Mouse (Mus musculus) MEL (cell line): Measurements from ENCODE around the gene Cacng4. TPM values are rescaled to one million over a fixed set of nuclear protein-coding genes. Genes with fewer than 3 reads are reported as not detected.

Source experiments
- DNase-seq: peaks from one replicate; pipeline ENCODE4 v3.0.0; 2011; ENCODE audit warnings: low read depth, low spot score
- H3K27ac ChIP-seq: 2 replicates; pipeline ENCODE4 v1.5.1; 2012; ENCODE audit warnings: low read depth, mild to moderate bottlenecking, control low read depth, low read length, moderate library complexity; ENCODE audit not compliant: control insufficient read depth
- H3K27me3 ChIP-seq, 2 experiments: fragments of 150-350 bp in 1 of 2; sonication (generic) in 1 of 2; 2 replicates each; pipeline ENCODE4 v1.6.1; 2012; ENCODE audit warnings: low read length in 2 of 2, mild to moderate bottlenecking in 2 of 2, improper control_type of control experiment in 1 of 2, moderate library complexity in 1 of 2; ENCODE audit not compliant: insufficient read depth in 2 of 2, control insufficient read depth in 1 of 2
- H3K36me3 ChIP-seq, 2 experiments: 2 replicates each; pipeline ENCODE4 v1.6.1; 2012 to 2014; ENCODE audit warnings: low read length in 2 of 2, improper control_type of control experiment in 1 of 2, inconsistent platforms in 1 of 2, mild to moderate bottlenecking in 1 of 2; ENCODE audit not compliant: insufficient read depth in 2 of 2, control insufficient read depth in 1 of 2
- H3K4me1 ChIP-seq, 2 experiments: fragments of 150-350 bp in 1 of 2; sonication (generic) in 1 of 2; 2 replicates each; pipeline ENCODE4 v1.6.1; 2012; ENCODE audit warnings: low read length in 2 of 2, improper control_type of control experiment in 1 of 2, mild to moderate bottlenecking in 1 of 2; ENCODE audit not compliant: insufficient read depth in 2 of 2, control insufficient read depth in 1 of 2
- H3K4me3 ChIP-seq, 2 experiments: fragments of 150-350 bp in 1 of 2; sonication (generic) in 1 of 2; 2 replicates each; pipeline ENCODE4 v1.5.1; 2012; ENCODE audit warnings: low read depth in 2 of 2, low read length in 2 of 2, mild to moderate bottlenecking in 2 of 2, moderate library complexity in 2 of 2, control low read depth in 1 of 2, improper control_type of control experiment in 1 of 2; ENCODE audit not compliant: control insufficient read depth in 1 of 2, insufficient read depth in 1 of 2
- H3K79me2 ChIP-seq: 2 replicates; pipeline ENCODE4 v1.6.1; 2012; ENCODE audit warnings: mild to moderate bottlenecking, low read length, moderate library complexity; ENCODE audit not compliant: control insufficient read depth, poor library complexity, insufficient read depth
- H3K9ac ChIP-seq: 2 replicates; pipeline ENCODE4 v1.6.1; 2012; ENCODE audit warnings: low read depth, mild to moderate bottlenecking, control low read depth, low read length, moderate library complexity; ENCODE audit not compliant: control insufficient read depth, poor library complexity, severe bottlenecking
- H3K9me3 ChIP-seq: fragments of 150-350 bp; sonication (generic); replicated peaks from 2 replicates; pipeline ENCODE4 v1.6.1; 2012; ENCODE audit warnings: mild to moderate bottlenecking, low read length, improper control_type of control experiment, moderate library complexity; ENCODE audit not compliant: insufficient read depth
- BHLHE40 ChIP-seq: IDR thresholded peaks from 2 replicates; pipeline ENCODE4 v1.6.1; 2012; ENCODE audit warnings: low read depth, mild to moderate bottlenecking, inconsistent platforms, low read length, improper control_type of control experiment, borderline replicate concordance
- CHD2 ChIP-seq: IDR thresholded peaks from 2 replicates; pipeline ENCODE4 v1.6.1; 2011; ENCODE audit warnings: low read length, improper control_type of control experiment
- CTCF ChIP-seq, 3 experiments: IDR thresholded peaks in 2 of 3; conservative IDR thresholded peaks in 1 of 3; 2 replicates each; pipeline ENCODE4 v1.5.1; 2011 to 2012; ENCODE audit warnings: low read length in 3 of 3, low read depth in 2 of 3, mild to moderate bottlenecking in 2 of 3, improper control_type of control experiment in 1 of 3, inconsistent platforms in 1 of 3, mixed read lengths in 1 of 3, moderate library complexity in 1 of 3; ENCODE audit not compliant: control insufficient read depth in 1 of 3, insufficient read depth in 1 of 3, poor library complexity in 1 of 3, severe bottlenecking in 1 of 3
- E2F4 ChIP-seq: IDR thresholded peaks from 2 replicates; pipeline ENCODE4 v1.6.1; 2011; ENCODE audit warnings: low read depth, low read length, improper control_type of control experiment, borderline replicate concordance
- ELF1 ChIP-seq: IDR thresholded peaks from 2 replicates; pipeline ENCODE4 v1.6.1; 2014; ENCODE audit warnings: low read depth, mild to moderate bottlenecking, inconsistent platforms, low read length, improper control_type of control experiment, moderate library complexity
- EP300 ChIP-seq, 2 experiments: IDR thresholded peaks; 2 replicates each; pipeline ENCODE4 v1.6.1; 2011; ENCODE audit warnings: improper control_type of control experiment in 2 of 2, low read length in 2 of 2, low read depth in 1 of 2, mild to moderate bottlenecking in 1 of 2
- GABPA ChIP-seq: IDR thresholded peaks from 2 replicates; pipeline ENCODE4 v1.6.1; 2012; ENCODE audit warnings: low read depth, mild to moderate bottlenecking, inconsistent platforms, low read length, improper control_type of control experiment, moderate library complexity
- HCFC1 ChIP-seq: IDR thresholded peaks from 2 replicates; pipeline ENCODE4 v1.6.1; 2012; ENCODE audit warnings: low read depth, mild to moderate bottlenecking, inconsistent platforms, low read length, improper control_type of control experiment, moderate library complexity
- JUND ChIP-seq: IDR thresholded peaks from 2 replicates; pipeline ENCODE4 v1.6.1; 2011; ENCODE audit warnings: low read depth, mild to moderate bottlenecking, improper control_type of control experiment, low read length
- KAT2A ChIP-seq: conservative IDR thresholded peaks from 2 replicates; pipeline ENCODE4 v1.6.1; 2012; ENCODE audit warnings: low read depth, low read length, improper control_type of control experiment, inconsistent platforms
- MAFK ChIP-seq: IDR thresholded peaks from 2 replicates; pipeline ENCODE4 v1.6.1; 2011; ENCODE audit warnings: low read depth, mild to moderate bottlenecking, low read length, improper control_type of control experiment, borderline replicate concordance
- MAX ChIP-seq: IDR thresholded peaks from 2 replicates; pipeline ENCODE4 v1.6.1; 2011; ENCODE audit warnings: low read length, improper control_type of control experiment
- MAZ ChIP-seq: IDR thresholded peaks from 2 replicates; pipeline ENCODE4 v1.6.1; 2012; ENCODE audit warnings: low read depth, mild to moderate bottlenecking, inconsistent platforms, low read length, improper control_type of control experiment
- MEF2A ChIP-seq: IDR thresholded peaks from 2 replicates; pipeline ENCODE4 v1.6.1; 2014; ENCODE audit warnings: low read depth, mild to moderate bottlenecking, inconsistent platforms, low read length, improper control_type of control experiment; ENCODE audit not compliant: poor library complexity, insufficient replicate concordance, severe bottlenecking; ENCODE audit errors: extremely low read depth
- MYB ChIP-seq: IDR thresholded peaks from 2 replicates; pipeline ENCODE4 v1.6.1; 2011; ENCODE audit warnings: mild to moderate bottlenecking, low read depth, low read length, improper control_type of control experiment
- MYC ChIP-seq: IDR thresholded peaks from 2 replicates; pipeline ENCODE4 v1.6.1; 2011; ENCODE audit warnings: low read depth, mild to moderate bottlenecking, low read length, improper control_type of control experiment, moderate library complexity
- NELFE ChIP-seq: IDR thresholded peaks from 2 replicates; pipeline ENCODE4 v1.6.1; 2011; ENCODE audit warnings: low read depth, low read length, improper control_type of control experiment
- NRF1 ChIP-seq: IDR thresholded peaks from 2 replicates; pipeline ENCODE4 v1.6.1; 2014; ENCODE audit warnings: low read depth, mild to moderate bottlenecking, inconsistent platforms, low read length, improper control_type of control experiment, moderate library complexity; ENCODE audit not compliant: poor library complexity, insufficient read depth, severe bottlenecking
- POLR2A ChIP-seq, 2 experiments: IDR thresholded peaks; 2 replicates each; pipeline ENCODE4 v1.6.1; 2011 to 2012; ENCODE audit warnings: low read length in 2 of 2, mild to moderate bottlenecking in 2 of 2, control low read depth in 1 of 2, improper control_type of control experiment in 1 of 2, low read depth in 1 of 2, moderate library complexity in 1 of 2; ENCODE audit not compliant: control insufficient read depth in 1 of 2, insufficient read depth in 1 of 2, poor library complexity in 1 of 2
- POLR2AphosphoS5 ChIP-seq: IDR thresholded peaks from 2 replicates; pipeline ENCODE4 v1.6.1; 2012; ENCODE audit warnings: low read depth, borderline replicate concordance, mild to moderate bottlenecking, inconsistent platforms, low read length, moderate library complexity, mixed read lengths
- RAD21 ChIP-seq: IDR thresholded peaks from 2 replicates; pipeline ENCODE4 v1.6.1; 2011; ENCODE audit warnings: mild to moderate bottlenecking, low read depth, low read length, improper control_type of control experiment
- RCOR1 ChIP-seq: IDR thresholded peaks from 2 replicates; pipeline ENCODE4 v1.6.1; 2012; ENCODE audit warnings: low read depth, mild to moderate bottlenecking, inconsistent platforms, low read length, improper control_type of control experiment
- SIN3A ChIP-seq: IDR thresholded peaks from 2 replicates; pipeline ENCODE4 v1.6.1; 2012; ENCODE audit warnings: low read length, improper control_type of control experiment, inconsistent platforms
- UBTF ChIP-seq: IDR thresholded peaks from 2 replicates; pipeline ENCODE4 v1.6.1; 2012; ENCODE audit warnings: low read depth, mild to moderate bottlenecking, inconsistent platforms, low read length, improper control_type of control experiment, moderate library complexity, borderline replicate concordance; ENCODE audit not compliant: insufficient read depth
- ZC3H11A ChIP-seq: IDR thresholded peaks from 2 replicates; pipeline ENCODE4 v1.6.1; 2012; ENCODE audit warnings: low read depth, mild to moderate bottlenecking, inconsistent platforms, low read length, improper control_type of control experiment
- ZNF384 ChIP-seq: IDR thresholded peaks from 2 replicates; pipeline ENCODE4 v1.6.1; 2012; ENCODE audit warnings: low read depth, mild to moderate bottlenecking, inconsistent platforms, low read length, improper control_type of control experiment
- polyA plus RNA-seq, 2 experiments: library from polyadenylated mRNA; stranded (reverse) in 1 of 2; unstranded in 1 of 2; fragments of >175 nt in 1 of 2; fragments of >200 nt in 1 of 2; gene quantifications; 2 replicates each; pipeline versions ENCODE4 v1.2.1 to v1.2.4; 2012; ENCODE audit warnings: low replicate concordance in 2 of 2, low read depth in 1 of 2; ENCODE audit not compliant: insufficient read length in 2 of 2, insufficient read depth in 1 of 2, missing spikeins in 1 of 2
- total RNA-seq: library from RNA; depleted of rRNA; stranded (reverse); fragments of 300-350 nt; gene quantifications from 2 replicates; pipeline ENCODE4 v1.2.3, GENCODE M21; 2012; rRNA removed

Cacng4 gene
- total RNA-seq (not detected in 2 replicates), polyA plus RNA-seq (not detected)

DNA sequence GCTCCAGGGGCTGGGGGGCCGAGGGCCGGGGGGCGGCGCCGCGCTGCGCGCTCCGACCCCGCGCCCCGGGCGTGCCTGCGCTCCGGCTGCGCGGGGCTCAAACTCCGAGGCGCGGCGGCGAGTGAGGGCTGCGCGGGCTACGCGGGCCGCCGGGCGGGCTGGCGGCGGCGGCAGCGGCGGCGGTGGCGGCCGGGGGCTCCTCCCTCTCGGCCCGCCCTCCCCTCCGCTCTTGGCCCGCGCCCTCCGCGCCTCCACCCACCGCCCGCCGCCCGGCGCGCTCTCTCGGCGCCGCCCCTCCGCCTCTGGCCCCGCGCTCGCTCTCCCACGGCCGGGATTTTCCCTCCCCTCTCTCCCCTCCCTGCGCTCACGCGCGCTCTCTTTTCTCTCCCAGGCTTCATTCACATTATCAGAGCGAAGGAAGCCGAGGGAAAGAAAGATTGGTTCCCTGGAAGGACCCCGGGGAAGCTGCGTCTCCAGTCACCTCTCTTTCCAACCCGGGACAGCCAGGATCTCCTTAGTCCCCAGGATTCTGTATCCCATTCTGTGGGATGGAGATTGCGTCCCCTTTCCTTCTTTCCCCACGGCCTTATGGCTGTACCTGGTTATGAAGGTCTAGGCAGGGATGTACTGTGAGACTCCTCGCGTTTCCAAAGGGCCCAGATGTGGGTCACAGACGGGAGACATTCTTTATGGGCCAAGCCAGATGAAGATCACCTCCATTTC, at the start of gene Cacng4:
TSS of gene Cacng4 (minus strand) at position 11 of the 723 bp plus-strand sequence.
- H3K27ac ChIP-seq: no peak within 1 kb of the TSS
- H3K36me3 ChIP-seq: no peaks in the 10 kb centered on the region
- H3K4me3 ChIP-seq: no peak within 1 kb of the TSS
- DNase-seq: no peak
- no peak within 1 kb of the TSS for H3K9ac ChIP-seq
- no peaks in the 10 kb centered on the region for H3K79me2 ChIP-seq
- no peaks in the 10 kb centered on the region for H3K4me1 ChIP-seq
- H3K9me3 ChIP-seq: no peaks in the 10 kb centered on the region
- TF ChIP-seq MAZ (no peak), EP300 (IDR thresholded peaks at IDR 0.05; ENCODE audit: low read depth in 1 of 2, low read length in 2 of 2) (no peak), POLR2A (IDR thresholded peaks at IDR 0.05; ENCODE audit: control insufficient read depth in 1 of 2, insufficient read depth in 1 of 2, low read depth in 1 of 2, low read length in 2 of 2, poor library complexity in 1 of 2) (no peak), CTCF (IDR thresholded peaks at IDR 0.05 in 2 of 3, conservative IDR thresholded peaks at IDR 0.05 in 1 of 3; ENCODE audit: control insufficient read depth in 1 of 3, insufficient read depth in 1 of 3, low read depth in 2 of 3, low read length in 3 of 3, poor library complexity in 1 of 3, severe bottlenecking in 1 of 3) (no peak), RAD21 (no peak), NELFE (no peak), SIN3A (no peak), MAX (no peak), ZC3H11A (no peak), HCFC1 (no peak), JUND (no peak), POLR2AphosphoS5 (no peak), NRF1 (no peak), RCOR1 (no peak), MYB (no peak), MYC (no peak), KAT2A (no peak)
- H3K27me3 ChIP-seq: no peaks in the 10 kb centered on the region

DNA sequence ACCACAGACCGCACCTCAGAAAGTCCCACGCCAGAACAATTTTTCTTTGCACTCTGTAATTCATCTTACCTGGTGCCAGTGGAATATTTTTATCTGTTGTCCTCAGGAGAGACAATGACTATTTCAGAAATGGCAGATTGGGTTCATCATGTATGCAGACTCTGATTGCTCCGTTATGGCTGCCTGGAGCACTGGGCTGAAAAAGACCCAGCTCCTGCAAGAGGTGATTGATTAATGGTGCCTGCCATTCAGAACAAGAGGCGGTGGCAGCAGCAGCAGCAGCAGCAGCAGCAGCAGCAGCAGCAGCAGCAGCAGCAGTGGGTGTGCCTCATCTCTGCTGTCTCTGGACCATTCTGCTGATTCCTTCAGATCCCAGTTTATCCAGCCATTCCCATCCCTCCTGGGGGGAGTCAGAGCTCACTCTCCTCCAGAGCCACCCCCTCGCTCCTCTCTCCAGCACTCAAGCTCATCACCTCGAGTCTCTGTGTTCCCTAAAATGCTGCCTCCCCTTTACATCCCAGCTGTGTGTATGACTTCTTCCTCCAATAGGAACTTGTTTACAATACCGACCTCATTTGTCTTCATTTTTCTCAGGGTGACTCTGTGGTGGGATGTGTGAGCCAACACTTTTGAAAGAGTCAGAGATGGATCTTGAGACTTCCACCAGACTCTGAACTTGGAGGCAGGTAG, 39.1 kb upstream of the Cacng4 start:
- DNase-seq: no peak
- Histone ChIP-seq H3K27me3 (peaks cover 2 to 13% of the 10 kb centered on the region in 2 experiments; a peak in 3 of 4 replicates), H3K79me2 (no peaks in the 10 kb centered on the region), H3K9ac (no peak overlapping the region), H3K9me3 (no peaks in the 10 kb centered on the region), H3K36me3 (no peaks in the 10 kb centered on the region), H3K4me1 (no peaks in the 10 kb centered on the region), H3K27ac (no peak overlapping the region), H3K4me3 (no peak overlapping the region)
- TF ChIP-seq EP300 (IDR thresholded peaks at IDR 0.05; ENCODE audit: low read depth in 1 of 2, low read length in 2 of 2): no peak
- no peak for TF ChIP-seq GABPA
- TF ChIP-seq CHD2: no peak
- no peak for TF ChIP-seq MAZ
- TF ChIP-seq BHLHE40: no peak
- no peak for TF ChIP-seq MAFK
- TF ChIP-seq MEF2A: no peak
- no peak for TF ChIP-seq HCFC1
- no peak for TF ChIP-seq NRF1
- no peak for TF ChIP-seq UBTF
- TF ChIP-seq ELF1: no peak
- TF ChIP-seq SIN3A: no peak
- TF ChIP-seq E2F4: no peak
- TF ChIP-seq JUND: no peak
- no peak for TF ChIP-seq CTCF (IDR thresholded peaks at IDR 0.05 in 2 of 3, conservative IDR thresholded peaks at IDR 0.05 in 1 of 3; ENCODE audit: control insufficient read depth in 1 of 3, insufficient read depth in 1 of 3, low read depth in 2 of 3, low read length in 3 of 3, poor library complexity in 1 of 3, severe bottlenecking in 1 of 3)
- TF ChIP-seq MYB: no peak
- no peak for TF ChIP-seq ZNF384
